9 mouse cellular contexts compared by ENCODE assay signal in genomic region chr8:116942284-116943058, GRCm38 (mm10). TPM values are rescaled to one million over a fixed set of nuclear protein-coding genes. Genes with fewer than 3 reads are reported as not detected.
DNase-seq lines count a peak whose midpoint lies in the region; ATAC-seq and TF ChIP-seq lines count a peak whose summit lies in the region.
"Had no signal": no experiment of that assay in that cellular context is flagged by ENCODE, and none has a peak within 500 bp of the region (broad histone marks: within the 10 kb centered on the region; RNA-seq: fewer than 3 reads in every experiment).

No protein-coding gene starts in this region.

- H3K27ac ChIP-seq in hindbrain, embryonic 12.5 days = no peak overlapping the region
- no peak overlapping the region for H3K27ac ChIP-seq in hindbrain, embryonic 10.5 days
- H3K27ac ChIP-seq in forebrain, embryonic 14.5 days (ENCODE audit: low read depth, low read length) = no peak overlapping the region
- H3K27ac ChIP-seq in lung, postnatal 0 days (ENCODE audit: low read length) = no peak overlapping the region
- no peak overlapping the region for H3K27ac ChIP-seq in kidney, adult 2 months (ENCODE audit: insufficient read depth, low read depth, low read length)

- no peak for TF ChIP-seq POLR2A in kidney, adult 2 months (IDR thresholded peaks at IDR 0.05; ENCODE audit: low read depth, low read length)

- H3K36me3 ChIP-seq in hindbrain, embryonic 12.5 days = peaks cover 5% of the 10 kb centered on the region; the same call in 1 of the 2 replicates
- H3K36me3 ChIP-seq in hindbrain, embryonic 10.5 days = peaks cover 50% of the 10 kb centered on the region
- H3K36me3 ChIP-seq in forebrain, embryonic 14.5 days (ENCODE audit: control insufficient read depth, insufficient read depth, low read length) = peaks cover 20% of the 10 kb centered on the region; the same call in 1 of the 2 replicates
- no peaks in the 10 kb centered on the region for H3K36me3 ChIP-seq in lung, postnatal 0 days (ENCODE audit: insufficient read depth, low read length)
- H3K36me3 ChIP-seq in kidney, adult 2 months (ENCODE audit: control insufficient read depth, insufficient read depth, low read length) = no peaks in the 10 kb centered on the region

- ATAC-seq in hindbrain, embryonic 12.5 days (ENCODE audit: low FRiP score) = no peak
- peak; percentile 18; the same call in 1 of the 2 replicates for ATAC-seq in forebrain, embryonic 14.5 days
- peak; percentile 11; the same call in 1 of the 2 replicates for ATAC-seq in lung, postnatal 0 days

- peak overlapping the region; percentile 92; the same call in 1 of the 2 replicates for H3K4me2 ChIP-seq in hindbrain, embryonic 12.5 days (replicated peaks)
- H3K4me2 ChIP-seq in forebrain, embryonic 14.5 days (ENCODE audit: low read length) = no peak overlapping the region; the same call in 1 of the 2 replicates
- peak overlapping the region; percentile 99; the same call in 1 of the 2 replicates for H3K4me2 ChIP-seq in lung, postnatal 0 days (replicated peaks; ENCODE audit: low read depth, low read length)

- TF ChIP-seq CTCF in lung, postnatal 0 days (IDR thresholded peaks at IDR 0.05) = no peak
- TF ChIP-seq CTCF in kidney, adult 2 months (conservative IDR thresholded peaks at IDR 0.05; ENCODE audit: insufficient read depth, insufficient read length, low read depth, low read length) = no peak

- no peak overlapping the region for H3K9ac ChIP-seq in hindbrain, embryonic 12.5 days
- H3K9ac ChIP-seq in forebrain, embryonic 14.5 days (ENCODE audit: low read length) = no peak overlapping the region
- H3K9ac ChIP-seq in lung, postnatal 0 days (replicated peaks; ENCODE audit: low read depth) = no peak overlapping the region

- H3K4me3 ChIP-seq in hindbrain, embryonic 12.5 days = no peak overlapping the region
- H3K4me3 ChIP-seq in hindbrain, embryonic 10.5 days = no peak overlapping the region
- H3K4me3 ChIP-seq in forebrain, embryonic 14.5 days (ENCODE audit: low read depth, low read length) = no peak overlapping the region; the same call in 1 of the 2 replicates
- H3K4me3 ChIP-seq in lung, postnatal 0 days (ENCODE audit: low read depth, low read length) = no peak overlapping the region
- H3K4me3 ChIP-seq in kidney, adult 2 months (ENCODE audit: insufficient read depth, low read depth, low read length) = no peak overlapping the region

- 81% methylated on average over 12 of the region's 12 CpGs for WGBS in hindbrain, embryonic 12.5 days
- WGBS in hindbrain, embryonic 10.5 days = 83% methylated on average over 12 of the region's 12 CpGs
- WGBS in forebrain, embryonic 14.5 days = 82% methylated on average over 12 of the region's 12 CpGs
- WGBS in lung, postnatal 0 days = 54% methylated on average over 12 of the region's 12 CpGs
- WGBS in kidney, adult 2 months = 76% methylated on average over 12 of the region's 12 CpGs

- TF ChIP-seq EP300 in lung, postnatal 0 days (IDR thresholded peaks at IDR 0.05) = no peak

- no peak for DNase-seq in hindbrain, embryonic 10.5 days (ENCODE audit: low spot score)
- DNase-seq in MN1 (ENCODE audit: low spot score) = peak; percentile 22
- no peak for DNase-seq in forebrain, embryonic 14.5 days (ENCODE audit: low spot score)
- peak; percentile 54 for DNase-seq in lung, postnatal 0 days (ENCODE audit: low spot score)
- DNase-seq in layer of hippocampus, adult 9-11 months = no peak
- no peak for DNase-seq in adrenal gland, adult 18-20 months (ENCODE audit: low spot score in 2 of 2)
- DNase-seq in kidney, adult 2 months = no peak

- peaks cover 14% of the 10 kb centered on the region for H3K4me1 ChIP-seq in hindbrain, embryonic 12.5 days
- peaks cover 32% of the 10 kb centered on the region for H3K4me1 ChIP-seq in hindbrain, embryonic 10.5 days (replicated peaks)
- H3K4me1 ChIP-seq in forebrain, embryonic 14.5 days (ENCODE audit: control insufficient read depth, insufficient read depth, low read length) = peaks cover 8% of the 10 kb centered on the region
- H3K4me1 ChIP-seq in lung, postnatal 0 days (ENCODE audit: insufficient read depth, low read depth, low read length) = peaks cover 12% of the 10 kb centered on the region; the same call in 1 of the 2 replicates
- peaks cover 11% of the 10 kb centered on the region for H3K4me1 ChIP-seq in kidney, adult 2 months (ENCODE audit: control insufficient read depth, insufficient read depth, low read length)

- H3K27me3 ChIP-seq in hindbrain, embryonic 12.5 days = no peaks in the 10 kb centered on the region
- H3K27me3 ChIP-seq in hindbrain, embryonic 10.5 days (ENCODE audit: insufficient read depth, poor library complexity, severe bottlenecking) = no peaks in the 10 kb centered on the region
- no peaks in the 10 kb centered on the region for H3K27me3 ChIP-seq in forebrain, embryonic 14.5 days (replicated peaks; ENCODE audit: control insufficient read depth, insufficient read depth, low read length)
- H3K27me3 ChIP-seq in lung, postnatal 0 days (replicated peaks; ENCODE audit: insufficient read depth, low read length) = no peaks in the 10 kb centered on the region
- no peaks in the 10 kb centered on the region for H3K27me3 ChIP-seq in kidney, adult 2 months (replicated peaks; ENCODE audit: control insufficient read depth, insufficient read depth, low read length)
- H3K27me3 ChIP-seq: megakaryocyte, embryonic 14.5 days had no signal

- no peaks in the 10 kb centered on the region for H3K9me3 ChIP-seq in hindbrain, embryonic 12.5 days (replicated peaks)
- H3K9me3 ChIP-seq in hindbrain, embryonic 10.5 days = no peaks in the 10 kb centered on the region
- H3K9me3 ChIP-seq in forebrain, embryonic 14.5 days (replicated peaks; ENCODE audit: control insufficient read depth, low read length) = no peaks in the 10 kb centered on the region
- no peaks in the 10 kb centered on the region for H3K9me3 ChIP-seq in lung, postnatal 0 days (ENCODE audit: low read length)
- H3K9me3 ChIP-seq: megakaryocyte, embryonic 14.5 days had no signal

RNA-seq across cellular contexts. Expression of gene Atmin, which starts 0.7 kb away (rescaled TPM):
- polyA plus RNA-seq in hindbrain, embryonic 12.5 days (2016; fragmentation: Nextera tagmentation; extraction: Ambion mirVana) = 20.8 and 21.4 TPM in 2 replicates
- polyA plus RNA-seq in hindbrain, embryonic 10.5 days (2016; fragmentation: Nextera tagmentation; extraction: Ambion mirVana) = 13.8 and 16.0 TPM in 2 replicates
- 16.4 and 16.9 TPM in 2 replicates for polyA plus RNA-seq in forebrain, embryonic 14.5 days (2014; fragmentation: Nextera tagmentation; extraction: Ambion mirVana)
- polyA plus RNA-seq in lung, postnatal 0 days (2015; fragmentation: Nextera tagmentation; extraction: Ambion mirVana) = 8.7 and 9.7 TPM in 2 replicates
- 10 to 100 TPM; 24.3 to 25.0 TPM for total RNA-seq in adrenal gland, adult 18-20 months (2021)
- 15.9 and 17.1 TPM in 2 replicates for polyA plus RNA-seq in kidney, adult 2 months (2012; rRNA removed)

RNA-seq across cellular contexts. Expression of gene Cenpn, which starts 20.9 kb away (rescaled TPM):
- polyA plus RNA-seq in hindbrain, embryonic 12.5 days (2016; fragmentation: Nextera tagmentation; extraction: Ambion mirVana) = 23.8 and 26.0 TPM in 2 replicates
- 48.3 and 62.6 TPM in 2 replicates for polyA plus RNA-seq in hindbrain, embryonic 10.5 days (2016; fragmentation: Nextera tagmentation; extraction: Ambion mirVana)
- 18.5 and 23.7 TPM in 2 replicates for polyA plus RNA-seq in forebrain, embryonic 14.5 days (2014; fragmentation: Nextera tagmentation; extraction: Ambion mirVana)
- 2.7 and 3.7 TPM in 2 replicates for polyA plus RNA-seq in lung, postnatal 0 days (2015; fragmentation: Nextera tagmentation; extraction: Ambion mirVana)
- total RNA-seq in adrenal gland, adult 18-20 months (2021) = 1 to 10 TPM; 2.6 to 2.7 TPM
- polyA plus RNA-seq in kidney, adult 2 months (2012; rRNA removed) = 0.89 and 1.2 TPM in 2 replicates

RNA-seq across cellular contexts. Expression of gene Cmc2, which starts 21.2 kb away (rescaled TPM):
- 53.9 and 59.5 TPM in 2 replicates for polyA plus RNA-seq in hindbrain, embryonic 12.5 days (2016; fragmentation: Nextera tagmentation; extraction: Ambion mirVana)
- polyA plus RNA-seq in hindbrain, embryonic 10.5 days (2016; fragmentation: Nextera tagmentation; extraction: Ambion mirVana) = 79.5 and 79.7 TPM in 2 replicates
- 43.1 and 52.6 TPM in 2 replicates for polyA plus RNA-seq in forebrain, embryonic 14.5 days (2014; fragmentation: Nextera tagmentation; extraction: Ambion mirVana)
- polyA plus RNA-seq in lung, postnatal 0 days (2015; fragmentation: Nextera tagmentation; extraction: Ambion mirVana) = 28.6 and 36.6 TPM in 2 replicates
- 10 to 100 TPM; 53.0 to 57.0 TPM for total RNA-seq in adrenal gland, adult 18-20 months (2021)
- polyA plus RNA-seq in kidney, adult 2 months (2012; rRNA removed) = 13.0 and 17.7 TPM in 2 replicates

RNA-seq across cellular contexts. Expression of gene 1700030J22Rik, which starts 36.3 kb away (rescaled TPM):
- polyA plus RNA-seq in hindbrain, embryonic 12.5 days (2016; fragmentation: Nextera tagmentation; extraction: Ambion mirVana) = 6.1 and 6.7 TPM in 2 replicates
- 2.8 and 4.2 TPM in 2 replicates for polyA plus RNA-seq in hindbrain, embryonic 10.5 days (2016; fragmentation: Nextera tagmentation; extraction: Ambion mirVana)
- polyA plus RNA-seq in forebrain, embryonic 14.5 days (2014; fragmentation: Nextera tagmentation; extraction: Ambion mirVana) = 3.9 TPM in 2 replicates
- polyA plus RNA-seq in lung, postnatal 0 days (2015; fragmentation: Nextera tagmentation; extraction: Ambion mirVana) = 2.6 TPM in 2 replicates
- 1 to 10 TPM; 1.4 to 1.5 TPM for total RNA-seq in adrenal gland, adult 18-20 months (2021)
- polyA plus RNA-seq in kidney, adult 2 months (2012; rRNA removed) = 1.4 TPM in 2 replicates

RNA-seq across cellular contexts. Expression of gene Gcsh, which starts 50.9 kb away (rescaled TPM):
- 95.3 and 98.7 TPM in 2 replicates for polyA plus RNA-seq in hindbrain, embryonic 12.5 days (2016; fragmentation: Nextera tagmentation; extraction: Ambion mirVana)
- polyA plus RNA-seq in hindbrain, embryonic 10.5 days (2016; fragmentation: Nextera tagmentation; extraction: Ambion mirVana) = 153 and 181 TPM in 2 replicates
- 85.8 and 112 TPM in 2 replicates for polyA plus RNA-seq in forebrain, embryonic 14.5 days (2014; fragmentation: Nextera tagmentation; extraction: Ambion mirVana)
- 40.1 and 47.2 TPM in 2 replicates for polyA plus RNA-seq in lung, postnatal 0 days (2015; fragmentation: Nextera tagmentation; extraction: Ambion mirVana)
- total RNA-seq in adrenal gland, adult 18-20 months (2021) = 100 to 1,000 TPM; 140 to 168 TPM
- 96.5 and 113 TPM in 2 replicates for polyA plus RNA-seq in kidney, adult 2 months (2012; rRNA removed)

Comparison
In these comparisons a context has a peak if more than half of its experiments do, and no peak if none do; other contexts are left out.
1. DNase-seq: peak in MN1 (single experiment) and lung, postnatal 0 days (single experiment); none in hindbrain, embryonic 10.5 days (single experiment), forebrain, embryonic 14.5 days (single experiment), layer of hippocampus, adult 9-11 months (single experiment), adrenal gland, adult 18-20 months (0 of 2) and kidney, adult 2 months (single experiment).